Mouse (Mus musculus) kidney, postnatal 4 days (tissue): Measurements from ENCODE around the gene Lzic.

Experiments
- DNase-seq, 2 experiments: peaks; one replicate each; pipeline ENCODE4 v3.0.0; 2021; ENCODE audit warnings: mixed read lengths in 2 of 2

Gene Lzic

DNA sequence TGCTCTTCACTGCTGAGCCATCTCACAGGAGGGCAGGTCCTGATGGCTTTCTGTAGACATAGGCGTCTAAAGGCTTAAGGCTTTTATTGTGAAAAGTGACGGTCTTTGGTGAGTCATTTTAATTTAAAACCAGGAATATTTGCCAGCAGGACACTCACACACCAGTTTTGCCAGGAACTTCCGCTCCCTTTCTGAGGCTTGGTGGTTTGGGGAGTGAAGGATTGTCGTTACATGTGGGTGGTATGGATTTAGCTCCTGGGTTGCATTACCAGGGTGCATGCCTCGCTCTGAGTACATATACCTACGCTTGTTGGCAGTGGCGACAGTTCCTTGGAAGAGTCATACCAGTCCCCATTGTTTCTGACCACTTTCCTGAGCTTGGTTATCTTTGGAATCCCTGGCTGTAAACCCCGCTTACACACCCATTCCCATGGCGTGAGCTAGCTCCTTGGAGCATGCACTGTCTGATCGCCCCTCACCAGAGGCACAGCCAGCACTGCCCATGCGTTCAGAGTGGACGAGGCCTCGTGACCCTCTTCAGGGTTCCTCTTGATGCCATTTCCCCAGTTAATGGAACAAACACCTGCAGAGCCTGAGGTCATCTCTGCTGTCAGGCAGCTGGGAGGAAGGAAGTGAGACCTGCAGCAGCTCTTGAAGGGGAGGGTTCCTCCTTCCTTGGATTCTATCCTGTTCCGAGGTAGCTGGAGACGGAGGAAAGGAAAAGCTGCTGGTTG lies 42.8 kb downstream of the Lzic start:
- no peak for DNase-seq

DNA sequence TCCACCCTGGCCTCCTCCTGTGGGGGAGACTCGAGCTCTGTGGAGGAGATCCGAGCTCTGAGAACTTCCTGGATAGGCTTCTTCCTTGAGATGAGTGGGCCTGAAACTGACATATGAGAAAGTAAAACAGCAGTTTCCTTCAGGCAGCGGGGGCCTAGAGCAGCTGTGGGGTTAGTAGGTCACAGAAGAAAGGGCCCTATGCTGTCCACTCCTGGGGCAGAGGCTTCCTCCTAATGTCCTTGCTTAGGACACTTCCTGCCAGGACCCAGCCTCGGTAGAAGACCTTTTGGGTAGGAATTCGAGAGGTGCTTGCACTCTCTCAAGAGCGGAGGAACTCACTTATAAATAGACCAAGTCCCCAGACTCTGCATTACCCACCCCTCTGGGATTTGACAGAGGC lies 44.7 kb downstream of the Lzic start:
- DNase-seq: peak; percentile 16 to 32

DNA sequence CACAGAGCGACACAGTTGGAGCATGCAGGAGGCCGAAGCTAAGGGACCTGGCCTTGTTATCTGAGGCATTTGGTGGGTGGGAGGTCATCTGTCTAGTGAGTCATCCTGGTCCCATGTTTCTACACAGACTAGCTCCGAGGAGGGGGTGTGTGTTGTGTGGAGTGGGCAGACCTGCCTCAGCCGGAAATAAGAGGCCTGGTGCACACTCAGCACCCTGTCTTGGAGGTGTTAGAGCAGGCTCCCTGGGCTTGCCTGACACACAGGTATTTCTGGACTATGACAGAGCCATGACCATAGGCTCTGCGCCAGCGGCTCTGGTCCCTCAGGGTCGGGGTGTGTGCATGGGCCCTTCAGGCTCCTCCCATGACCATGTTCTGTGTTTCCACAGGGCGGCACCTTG lies 54.4 kb downstream of the Lzic start:
- no peak for DNase-seq

DNA sequence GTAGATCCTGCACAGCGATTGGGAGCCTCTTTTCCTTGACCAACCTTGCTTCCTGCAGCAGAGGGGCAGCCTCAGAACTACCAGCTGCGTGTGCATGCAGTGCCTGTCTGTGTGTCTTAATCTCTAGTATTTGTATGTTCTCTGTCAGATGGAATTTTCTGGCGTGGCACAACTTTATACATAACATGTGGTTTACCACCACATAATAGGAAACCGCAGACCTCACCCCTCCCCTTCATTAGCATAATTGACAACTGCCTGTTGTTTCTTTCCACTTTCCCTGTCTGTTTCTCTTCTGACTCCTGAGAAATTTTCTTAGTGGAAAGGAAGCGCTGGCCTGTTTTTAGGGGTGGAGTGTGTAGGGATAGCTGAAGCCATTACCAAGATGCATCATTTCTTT lies 56.9 kb downstream of the Lzic start:
- DNase-seq: no peak

DNA sequence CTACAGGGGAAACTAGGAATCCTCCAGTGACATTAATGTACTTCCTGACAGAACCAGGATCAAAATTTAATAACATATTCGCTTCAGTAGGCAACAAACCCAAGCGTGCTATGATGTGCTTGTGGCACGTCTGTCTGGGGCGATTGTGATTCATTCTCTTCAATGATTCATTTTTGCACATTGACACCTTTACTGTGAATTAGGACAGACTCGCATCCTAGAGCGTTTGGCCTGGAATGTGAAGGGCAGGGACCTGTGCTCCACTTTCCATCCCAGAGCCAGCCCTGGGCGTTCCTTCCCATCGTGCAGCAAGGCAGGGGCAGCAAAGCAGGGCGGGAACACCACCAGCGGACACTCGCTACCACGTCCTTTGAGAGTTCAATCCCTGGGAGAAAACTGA lies 57.4 kb downstream of the Lzic start:
- DNase-seq: no peak

DNA sequence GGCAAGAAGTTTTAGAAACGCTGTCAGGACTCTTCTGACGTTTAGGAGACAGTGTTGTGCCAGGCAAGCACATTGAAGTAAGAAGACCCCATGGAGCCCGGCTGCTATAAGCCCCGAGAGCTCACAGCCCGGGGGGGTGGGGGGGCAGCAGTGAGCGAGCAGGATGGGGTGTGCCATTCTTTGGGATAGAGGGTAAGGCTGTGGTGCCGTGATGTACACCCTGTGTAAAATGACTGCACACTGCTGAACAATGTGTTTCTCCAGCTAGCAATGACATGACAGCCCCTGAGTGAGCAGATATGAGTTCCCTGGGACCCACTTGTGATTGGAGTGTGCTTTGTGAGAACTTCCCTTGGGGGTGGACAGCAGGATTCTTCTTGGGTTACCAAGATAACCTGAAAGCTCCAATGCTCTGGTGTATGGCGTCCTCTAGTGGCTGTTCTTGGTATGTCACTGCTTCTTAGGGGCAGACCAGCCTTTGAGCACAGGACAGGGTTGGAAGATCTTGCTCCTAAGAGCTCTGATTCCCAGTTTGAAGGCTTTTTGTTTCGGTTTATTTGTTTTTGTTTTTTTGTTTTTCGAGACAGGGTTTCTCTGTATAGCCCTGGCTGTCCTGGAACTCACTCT lies 58.0 kb downstream of the Lzic start:
- peak; percentile 90 to 91 for DNase-seq

DNA sequence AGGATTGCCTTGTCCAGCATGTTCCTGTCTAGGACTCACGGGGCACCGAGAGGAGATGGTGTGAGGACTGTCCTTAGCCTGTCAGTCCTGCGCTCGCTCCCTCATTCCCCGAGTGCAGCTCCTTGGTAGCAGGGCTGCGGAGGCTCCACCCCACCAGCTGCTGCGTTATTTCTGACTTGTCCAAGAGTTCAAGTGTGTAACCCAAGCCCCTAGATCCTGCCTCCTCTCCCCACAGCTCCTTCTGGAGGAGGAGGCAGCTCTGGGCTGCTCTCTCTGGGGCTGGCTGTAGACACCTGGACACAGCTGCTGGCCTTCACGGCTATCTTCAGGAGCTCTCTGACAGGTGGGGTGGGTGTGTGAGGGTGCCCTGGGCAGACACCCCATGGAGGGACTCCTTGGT lies 59.9 kb downstream of the Lzic start:
- peak; percentile 56 to 63 for DNase-seq
